Mouse (Mus musculus): Measurements from ENCODE around the gene Fcgrt. TPM values are rescaled to one million over a fixed set of nuclear protein-coding genes. Genes with fewer than 3 reads are reported as not detected.
"Not testable (repeated sequence)": the region's sequence is repeated elsewhere in the genome, so short reads cannot be mapped to it uniquely, and the experiment has no call there.

Gene Fcgrt
- polyA plus RNA-seq, 1 experiment from 2014 or later: 28.1 TPM

GRCm38 (mm10) chr7:45129776-45130512, 26.3 kb upstream of the Fcgrt start:
- no peak for ATAC-seq (ENCODE audit: insufficient number of reproducible peaks, low FRiP score)
- WGBS: 52% methylated on average over 15 of the region's 15 CpGs

GRCm38 (mm10) chr7:45129318-45129717, 25.7 kb upstream of the Fcgrt start:
- WGBS: under 1% methylated on average over 17 of the region's 17 CpGs
- Histone ChIP-seq H3K27ac (ENCODE audit: poor library complexity, severe bottlenecking) (peak overlapping the region; percentile 78), H3K4me2 (peak overlapping the region; percentile 75), H3K4me3 (peak overlapping the region; percentile 59), H3K9me3 (replicated peaks) (peaks cover 3% of the 10 kb centered on the region), H3K36me3 (peaks cover 26% of the 10 kb centered on the region), H3K4me1 (replicated peaks) (peaks cover 35% of the 10 kb centered on the region), H3K27me3 (replicated peaks) (no peaks in the 10 kb centered on the region), H3K9ac (peak overlapping the region; percentile 68)
- peak; percentile 4 for ATAC-seq (ENCODE audit: insufficient number of reproducible peaks, low FRiP score)

More at GRCm38 (mm10) chr7:45129776-45130512, 26.3 kb upstream of the Fcgrt start:
- H3K9me3 ChIP-seq (replicated peaks): peaks cover 3% of the 10 kb centered on the region
- no peaks in the 10 kb centered on the region for H3K27me3 ChIP-seq (replicated peaks)
- peaks cover 36% of the 10 kb centered on the region for H3K4me1 ChIP-seq (replicated peaks)
- H3K9ac ChIP-seq: peak overlapping the region; percentile 68; the same call in 1 of the 2 replicates
- peaks cover 26% of the 10 kb centered on the region for H3K36me3 ChIP-seq
- peak overlapping the region; percentile 59 for H3K4me3 ChIP-seq
- H3K27ac ChIP-seq (ENCODE audit: poor library complexity, severe bottlenecking): peak overlapping the region; percentile 78; the same call in 1 of the 2 replicates
- peak overlapping the region; percentile 75 for H3K4me2 ChIP-seq

- Histone ChIP-seq H3K27me3 (replicated peaks) (no peaks in the 10 kb centered on the region), H3K9me3 (replicated peaks) (peaks cover 3% of the 10 kb centered on the region), H3K27ac (ENCODE audit: poor library complexity, severe bottlenecking) (peak within 1 kb of the TSS; percentile 90), H3K9ac (peak within 1 kb of the TSS; percentile 99), H3K36me3 (peaks cover 26% of the 10 kb centered on the region), H3K4me2 (peak within 1 kb of the TSS; percentile 91), H3K4me1 (replicated peaks) (peaks cover 34% of the 10 kb centered on the region), H3K4me3 (peak within 1 kb of the TSS; percentile 89)
- WGBS: under 1% methylated on average over 48 of the region's 48 CpGs
- ATAC-seq (ENCODE audit: insufficient number of reproducible peaks, low FRiP score): peak; percentile 91
Measured at GRCm38 (mm10) chr7:45128624-45129246, 25.1 kb upstream of the Fcgrt start, which contains the start of gene Rpl13a. Rpl13a (minus strand) TSS chr7:45128761.

GRCm38 (mm10) chr7:45127700-45128224, 24.1 kb upstream of the Fcgrt start:
- WGBS: 2% methylated on average over 6 of the region's 6 CpGs
- Histone ChIP-seq H3K27ac (ENCODE audit: poor library complexity, severe bottlenecking) (peak overlapping the region; percentile 90), H3K4me3 (peak overlapping the region; percentile 89)

GRCm38 (mm10) chr7:45126844-45127699, 23.4 kb upstream of the Fcgrt start:
- peak overlapping the region; percentile 99 for H3K9ac ChIP-seq
- ATAC-seq (ENCODE audit: insufficient number of reproducible peaks, low FRiP score): no peak
- peak overlapping the region; percentile 91 for H3K4me2 ChIP-seq
- no peaks in the 10 kb centered on the region for H3K9me3 ChIP-seq (replicated peaks)
- H3K27ac ChIP-seq (ENCODE audit: poor library complexity, severe bottlenecking): peak overlapping the region; percentile 90
- H3K36me3 ChIP-seq: peaks cover 38% of the 10 kb centered on the region
- H3K4me3 ChIP-seq: peak overlapping the region; percentile 89
- no peaks in the 10 kb centered on the region for H3K27me3 ChIP-seq (replicated peaks)
- 29% methylated on average over 21 of the region's 21 CpGs for WGBS
- H3K4me1 ChIP-seq (replicated peaks): peaks cover 46% of the 10 kb centered on the region

More at GRCm38 (mm10) chr7:45127700-45128224, 24.1 kb upstream of the Fcgrt start:
- Histone ChIP-seq H3K9me3 (replicated peaks) (no peaks in the 10 kb centered on the region), H3K4me1 (replicated peaks) (peaks cover 42% of the 10 kb centered on the region), H3K36me3 (peaks cover 31% of the 10 kb centered on the region), H3K4me2 (peak overlapping the region; percentile 91), H3K9ac (peak overlapping the region; percentile 99), H3K27me3 (replicated peaks) (no peaks in the 10 kb centered on the region)
- ATAC-seq (ENCODE audit: insufficient number of reproducible peaks, low FRiP score): no peak

- 79% methylated on average over 17 of the region's 17 CpGs for WGBS
- Histone ChIP-seq H3K27ac (ENCODE audit: poor library complexity, severe bottlenecking) (peak overlapping the region; percentile 90), H3K9ac (peak overlapping the region; percentile 99), H3K36me3 (peaks cover 45% of the 10 kb centered on the region), H3K4me1 (replicated peaks) (peaks cover 49% of the 10 kb centered on the region), H3K27me3 (replicated peaks) (no peaks in the 10 kb centered on the region), H3K4me3 (peak overlapping the region; percentile 89), H3K9me3 (replicated peaks) (no peaks in the 10 kb centered on the region), H3K4me2 (peak overlapping the region; percentile 91)
- ATAC-seq (ENCODE audit: insufficient number of reproducible peaks, low FRiP score): no peak
Measured at GRCm38 (mm10) chr7:45126147-45126843, 22.6 kb upstream of the Fcgrt start.

GRCm38 (mm10) chr7:45125649-45126048, 22.0 kb upstream of the Fcgrt start:
- not testable (repeated sequence) for H3K27me3 ChIP-seq (replicated peaks); H3K4me3 ChIP-seq; H3K9ac ChIP-seq; ATAC-seq (ENCODE audit: insufficient number of reproducible peaks, low FRiP score); H3K4me2 ChIP-seq; H3K9me3 ChIP-seq (replicated peaks)
- peak overlapping the region; percentile 72; the same call in 1 of the 2 replicates for H3K27ac ChIP-seq (ENCODE audit: poor library complexity, severe bottlenecking)
- 73% methylated on average over 5 of the region's 5 CpGs for WGBS
- H3K36me3 ChIP-seq: peaks cover 52% of the 10 kb centered on the region
- peaks cover 51% of the 10 kb centered on the region for H3K4me1 ChIP-seq (replicated peaks)

GRCm38 (mm10) chr7:45125144-45125600, 21.5 kb upstream of the Fcgrt start:
- H3K36me3 ChIP-seq: peaks cover 57% of the 10 kb centered on the region
- H3K4me2 ChIP-seq: peak overlapping the region; percentile 54; the same call in 1 of the 2 replicates
- WGBS: 31% methylated on average over 7 of the region's 7 CpGs
- 0 out of 2 replicates have a peak overlapping the region, but pooled peaks have one; percentile 92 for H3K4me3 ChIP-seq
- peak overlapping the region; percentile 72; the same call in 1 of the 2 replicates for H3K27ac ChIP-seq (ENCODE audit: poor library complexity, severe bottlenecking)
- no peak overlapping the region for H3K9ac ChIP-seq
- peaks cover 51% of the 10 kb centered on the region for H3K4me1 ChIP-seq (replicated peaks)
- no peak for ATAC-seq (ENCODE audit: insufficient number of reproducible peaks, low FRiP score)
- H3K27me3 ChIP-seq (replicated peaks): no peaks in the 10 kb centered on the region
- H3K9me3 ChIP-seq (replicated peaks): no peaks in the 10 kb centered on the region

- Histone ChIP-seq H3K4me3 (peak within 1 kb of the TSS; percentile 92), H3K9ac (peak within 1 kb of the TSS; percentile 98), H3K27me3 (replicated peaks) (no peaks in the 10 kb centered on the region), H3K9me3 (replicated peaks) (no peaks in the 10 kb centered on the region), H3K4me2 (peak within 1 kb of the TSS; percentile 93), H3K4me1 (replicated peaks) (peaks cover 51% of the 10 kb centered on the region), H3K36me3 (peaks cover 63% of the 10 kb centered on the region), H3K27ac (ENCODE audit: poor library complexity, severe bottlenecking) (peak within 1 kb of the TSS; percentile 82)
- peak; percentile 87 for ATAC-seq (ENCODE audit: insufficient number of reproducible peaks, low FRiP score)
- WGBS: under 1% methylated on average over 59 of the region's 59 CpGs
Measured at GRCm38 (mm10) chr7:45124224-45125143, 20.8 kb upstream of the Fcgrt start, which contains the start of gene Rps11. Rps11 (minus strand) TSS chr7:45124439.

Data from heart, embryonic 12.5 days (tissue).